Mouse (Mus musculus) spleen, adult 12 weeks (tissue): ENCODE data around the gene Fam107b.
A peak's percentile ranks its signal among the peaks of the same experiment; 100 is the strongest.

Experiments used
- DNase-seq: peaks from one replicate; pipeline ENCODE4 v3.0.0; 2022; ENCODE audit warnings: low spot score

Fam107b gene

DNA sequence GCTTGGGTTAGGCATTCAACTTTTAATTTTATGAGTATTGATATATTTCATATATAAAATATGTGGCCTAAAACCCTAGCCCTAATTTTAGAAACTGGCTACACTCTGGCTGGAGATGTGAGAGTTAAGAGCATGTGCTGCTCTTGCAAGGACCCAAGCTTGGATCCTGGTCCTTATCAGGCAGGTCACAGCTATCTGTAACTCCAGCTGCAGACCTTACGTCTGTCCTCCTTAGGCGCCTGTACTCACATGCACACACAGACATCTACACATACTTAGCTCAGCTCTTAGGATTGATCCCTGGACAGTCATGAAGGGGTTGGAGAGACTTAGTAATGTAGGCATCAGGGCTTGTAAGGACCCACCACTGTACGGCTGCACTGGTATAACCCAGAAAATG lies 205.3 kb downstream of the Fam107b start:
- no peak for DNase-seq

DNA sequence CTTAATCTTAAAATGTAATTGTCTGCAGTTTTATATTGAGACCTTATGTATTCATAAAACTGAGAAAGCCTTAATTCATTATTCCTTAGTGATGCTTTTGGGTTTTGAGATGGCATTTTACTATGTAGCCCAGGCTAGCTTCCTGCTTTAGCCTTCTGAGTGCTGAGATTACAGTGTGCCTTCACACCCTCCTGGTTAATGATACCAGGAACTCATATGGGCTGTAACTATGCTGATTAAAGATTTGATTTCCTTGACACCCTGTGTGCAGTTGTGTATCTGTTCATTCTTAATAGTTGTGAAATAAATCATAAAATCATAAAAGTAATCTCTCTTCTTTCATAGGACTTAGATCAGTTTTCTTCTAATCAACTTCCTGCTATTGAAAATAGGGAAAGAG lies 205.8 kb downstream of the Fam107b start:
- DNase-seq = no peak

DNA sequence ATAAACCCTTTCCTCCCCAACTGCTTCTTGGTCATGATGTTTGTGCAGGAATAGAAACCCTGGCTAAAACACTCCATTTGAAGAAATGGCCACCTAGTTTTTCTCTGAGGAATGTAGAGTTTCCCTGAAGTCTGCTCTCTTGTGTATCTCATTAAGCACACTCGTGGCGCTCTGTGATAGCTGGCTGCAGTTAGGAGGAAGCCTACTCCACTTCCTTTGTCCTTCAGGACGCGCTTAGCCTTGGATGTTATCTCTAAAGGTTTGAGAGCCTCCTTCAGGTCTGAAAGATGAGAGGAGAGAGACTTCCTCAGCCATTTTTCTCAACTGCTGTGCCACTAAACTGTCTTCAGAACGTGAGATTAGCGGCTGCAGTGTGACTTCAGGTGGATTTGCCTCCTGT lies 207.4 kb downstream of the Fam107b start:
- no peak for DNase-seq

DNA sequence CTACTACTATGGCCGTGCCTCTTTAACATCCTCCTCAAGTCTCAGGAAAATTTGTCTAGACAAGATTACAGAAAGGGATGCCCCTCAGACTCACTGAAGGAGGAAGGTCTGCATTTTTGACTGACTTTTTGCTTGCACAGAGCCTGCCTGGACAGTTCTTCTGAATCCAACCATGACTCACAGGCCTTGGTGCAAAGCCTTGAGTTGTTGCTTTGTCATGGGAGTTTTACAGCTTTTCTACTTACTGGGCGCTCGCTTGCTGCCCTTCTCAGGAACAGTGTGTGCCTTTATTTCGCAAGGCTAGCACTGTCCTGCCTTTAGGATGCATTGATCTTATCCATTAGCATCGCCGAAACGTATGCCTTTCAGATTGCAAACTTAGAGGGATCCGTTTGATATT lies 215.3 kb downstream of the Fam107b start:
- DNase-seq = no peak

DNA sequence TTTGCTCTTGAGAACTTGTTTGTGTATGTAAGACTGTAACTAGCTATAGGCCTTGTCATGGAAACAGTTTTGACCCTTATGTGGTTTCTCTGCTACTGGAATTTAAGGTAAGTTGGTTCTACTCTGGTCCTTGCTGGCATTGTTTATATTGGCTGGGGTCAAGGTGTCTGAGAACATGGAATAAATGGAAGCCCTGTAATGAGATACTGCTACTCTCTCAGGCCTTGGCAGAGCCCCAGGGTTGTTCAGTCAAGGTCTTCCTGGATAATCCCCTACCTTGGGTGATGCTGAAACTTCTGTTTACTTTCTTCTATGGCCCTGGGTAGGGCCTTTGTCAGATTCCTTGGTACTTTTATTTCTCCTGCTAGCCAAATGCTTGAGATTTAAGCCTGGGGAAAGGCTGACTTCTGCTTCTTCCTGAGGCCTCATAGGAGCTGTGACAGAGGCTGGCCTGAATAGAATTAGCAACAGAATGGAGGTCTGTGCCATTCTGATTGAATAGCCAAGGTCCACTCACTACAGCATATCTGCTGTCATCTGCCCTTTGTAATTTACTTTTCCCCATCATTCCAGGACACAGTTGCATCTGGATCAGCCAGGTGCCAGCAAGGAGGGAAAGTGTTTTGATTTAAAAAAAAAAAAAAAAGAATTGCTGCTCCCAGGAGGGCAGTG lies 217.6 kb downstream of the Fam107b start:
- no peak for DNase-seq

DNA sequence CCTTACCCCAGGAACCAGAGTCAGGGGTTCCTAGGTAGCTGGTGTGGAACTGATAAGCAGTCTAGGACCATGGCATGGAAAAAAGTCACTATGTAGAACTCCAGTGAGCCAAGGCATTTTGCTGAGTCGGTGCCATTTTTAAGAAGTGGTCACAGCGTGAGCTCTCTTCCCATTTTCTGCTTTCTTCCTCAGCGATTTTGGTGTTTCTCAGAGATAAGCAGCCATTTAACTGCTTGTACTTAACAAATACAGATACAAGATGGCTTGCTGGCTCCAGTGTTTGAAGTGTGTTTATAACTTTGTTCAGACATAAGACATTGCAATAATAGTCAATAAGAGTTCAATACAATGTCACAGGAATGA lies 218.1 kb downstream of the Fam107b start:
- DNase-seq = no peak

DNA sequence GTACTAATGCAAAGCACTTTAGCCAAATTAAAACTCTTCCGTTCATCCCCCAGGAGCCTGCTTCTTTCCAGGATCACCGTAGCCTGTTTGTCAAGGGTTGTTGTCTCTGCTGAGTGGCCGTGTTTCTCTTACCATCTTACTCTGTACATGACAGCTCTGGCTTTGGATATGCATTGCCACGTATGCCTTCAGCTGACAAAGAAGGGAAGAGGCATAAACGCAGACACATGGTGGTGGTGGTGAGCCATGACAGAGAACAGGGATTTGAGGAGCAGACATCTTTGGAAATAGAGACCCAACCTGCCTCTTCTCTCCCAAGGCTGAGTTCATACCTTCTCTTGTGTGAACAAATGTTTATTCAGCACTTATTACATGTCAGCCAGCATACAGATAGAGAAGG lies 226.3 kb downstream of the Fam107b start:
- DNase-seq = no peak

DNA sequence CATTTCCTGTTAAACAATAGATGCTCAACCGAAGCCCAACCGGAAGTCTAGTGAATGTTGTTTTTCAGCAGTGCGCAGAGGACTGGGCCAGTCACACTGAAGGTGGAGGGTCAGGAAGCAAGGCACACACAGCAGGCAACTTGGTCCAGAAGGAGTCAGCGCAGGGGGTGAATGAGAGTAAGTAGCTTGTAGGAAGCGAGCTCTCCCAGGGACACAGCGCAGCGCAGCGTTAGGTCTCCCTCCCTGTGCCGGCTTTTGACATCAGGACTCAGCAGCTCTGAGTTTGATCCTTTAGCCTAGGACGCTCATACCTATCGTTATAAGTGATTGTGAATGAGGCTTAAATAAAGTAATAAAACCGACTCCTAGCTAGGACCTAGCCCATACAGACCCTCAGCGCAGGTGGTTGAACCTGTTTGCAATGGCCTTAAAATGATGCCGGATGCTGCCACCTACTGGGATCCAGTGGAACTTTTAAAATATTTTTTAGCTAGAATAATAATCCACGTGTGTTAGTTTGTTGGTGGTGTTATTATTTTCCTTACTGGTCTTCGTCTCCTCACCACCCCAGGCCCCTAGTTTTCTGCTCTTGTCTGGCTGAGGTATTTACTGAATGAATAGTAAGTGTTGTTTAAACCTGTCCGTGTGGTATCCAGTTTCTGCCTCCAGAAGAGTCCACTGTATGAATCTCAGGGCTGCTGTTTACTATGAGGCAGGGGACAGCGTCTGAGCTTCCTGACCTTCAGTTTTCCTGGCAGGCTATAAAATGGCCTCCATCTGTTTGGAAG lies 229.7 kb downstream of the Fam107b start:
- DNase-seq = peak; percentile 16

DNA sequence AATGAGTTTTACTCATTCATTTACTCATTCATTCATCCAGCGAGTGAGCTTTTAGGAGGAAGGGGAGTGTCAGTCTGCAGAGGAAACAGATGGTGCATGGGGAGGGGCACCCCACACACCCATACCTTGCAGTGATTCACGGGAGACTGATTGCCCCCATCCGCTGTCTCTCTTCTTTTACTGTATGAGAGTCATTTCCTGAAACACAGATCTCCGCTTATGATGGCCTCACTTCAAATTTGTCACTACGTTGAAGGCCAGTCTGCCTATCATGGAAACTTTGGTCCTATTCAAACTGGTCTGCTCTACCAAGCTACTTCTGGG lies 230.2 kb downstream of the Fam107b start:
- no peak for DNase-seq

DNA sequence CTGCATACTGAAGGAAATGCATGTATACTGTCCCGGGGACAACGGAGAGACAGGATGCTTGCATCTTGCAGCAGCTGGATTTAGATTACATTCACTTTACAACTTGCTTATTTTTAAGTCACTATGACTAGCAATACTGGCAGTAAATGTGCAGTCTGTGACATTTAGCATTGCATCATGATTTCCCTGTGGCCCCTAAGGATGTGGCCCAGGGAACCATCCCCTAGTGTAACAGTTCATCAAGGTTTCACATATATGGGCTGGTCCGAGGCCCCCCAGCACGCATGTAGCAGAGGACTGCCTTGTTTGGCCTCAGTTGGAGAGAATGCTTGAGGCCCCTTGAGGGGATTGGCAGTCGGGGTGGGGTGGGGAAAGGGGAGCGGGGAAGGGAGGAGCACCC lies 235.5 kb downstream of the Fam107b start:
- DNase-seq = no peak

DNA sequence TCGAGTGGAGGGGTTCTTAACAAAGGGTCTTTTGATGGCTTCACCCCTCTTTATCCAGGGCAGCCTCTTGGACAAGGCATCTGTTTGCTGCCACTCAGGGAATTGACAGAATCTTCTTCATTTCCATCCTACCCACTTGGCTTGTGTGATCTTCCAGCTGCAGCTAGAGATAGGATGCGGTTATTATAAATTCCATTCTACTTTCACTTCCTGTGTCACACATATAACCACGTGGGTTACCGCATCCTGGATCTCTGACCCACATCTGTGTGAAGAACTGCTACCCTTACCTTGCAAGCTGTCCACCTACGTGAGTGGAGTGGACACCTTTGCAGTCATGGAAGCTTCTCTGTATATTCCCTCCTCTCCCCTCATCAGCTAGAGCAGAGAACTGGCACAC lies 240.0 kb downstream of the Fam107b start:
- DNase-seq = no peak

DNA sequence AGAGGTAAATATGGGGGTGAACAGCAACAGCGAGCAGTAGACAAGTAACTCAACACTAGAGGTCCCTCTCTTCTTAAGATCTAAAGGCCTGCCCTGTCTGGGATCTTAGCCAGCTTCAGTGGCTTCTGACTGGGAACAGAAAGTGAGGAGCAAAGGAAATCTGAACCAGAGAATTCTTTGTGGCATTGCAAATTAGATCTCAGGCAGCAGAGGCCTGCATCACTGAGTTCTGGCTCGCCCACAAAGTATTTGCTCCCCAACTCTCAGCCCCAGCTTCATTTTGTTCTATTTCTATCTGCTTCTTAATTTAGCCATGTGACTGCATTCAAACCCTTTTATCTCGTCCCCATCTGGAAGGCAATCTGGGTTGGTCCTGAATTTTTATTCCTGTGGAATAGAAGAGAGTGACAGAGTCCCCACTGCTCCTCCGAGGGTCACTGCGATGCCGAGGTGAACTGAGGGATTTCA lies 245.9 kb downstream of the Fam107b start:
- DNase-seq = no peak

DNA sequence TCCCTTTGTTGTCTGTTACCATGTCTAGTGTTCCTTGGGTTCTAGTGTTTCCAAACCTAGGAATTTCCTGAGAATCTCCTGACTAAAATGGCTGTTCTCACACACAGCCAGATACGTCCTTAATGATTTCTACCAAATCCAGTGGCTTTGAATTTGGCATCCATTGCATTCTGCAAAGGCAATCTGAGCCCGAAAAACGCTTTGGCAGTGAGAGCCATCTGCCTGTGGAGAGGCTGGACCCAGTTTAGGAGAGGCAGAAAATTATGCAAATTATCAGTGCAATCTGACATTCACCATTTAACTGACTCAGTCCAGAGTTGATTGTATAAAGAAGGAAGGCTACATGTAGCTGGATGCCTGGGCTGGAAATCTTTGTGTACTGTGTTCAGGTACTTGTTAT lies 247.3 kb downstream of the Fam107b start:
- DNase-seq = no peak

DNA sequence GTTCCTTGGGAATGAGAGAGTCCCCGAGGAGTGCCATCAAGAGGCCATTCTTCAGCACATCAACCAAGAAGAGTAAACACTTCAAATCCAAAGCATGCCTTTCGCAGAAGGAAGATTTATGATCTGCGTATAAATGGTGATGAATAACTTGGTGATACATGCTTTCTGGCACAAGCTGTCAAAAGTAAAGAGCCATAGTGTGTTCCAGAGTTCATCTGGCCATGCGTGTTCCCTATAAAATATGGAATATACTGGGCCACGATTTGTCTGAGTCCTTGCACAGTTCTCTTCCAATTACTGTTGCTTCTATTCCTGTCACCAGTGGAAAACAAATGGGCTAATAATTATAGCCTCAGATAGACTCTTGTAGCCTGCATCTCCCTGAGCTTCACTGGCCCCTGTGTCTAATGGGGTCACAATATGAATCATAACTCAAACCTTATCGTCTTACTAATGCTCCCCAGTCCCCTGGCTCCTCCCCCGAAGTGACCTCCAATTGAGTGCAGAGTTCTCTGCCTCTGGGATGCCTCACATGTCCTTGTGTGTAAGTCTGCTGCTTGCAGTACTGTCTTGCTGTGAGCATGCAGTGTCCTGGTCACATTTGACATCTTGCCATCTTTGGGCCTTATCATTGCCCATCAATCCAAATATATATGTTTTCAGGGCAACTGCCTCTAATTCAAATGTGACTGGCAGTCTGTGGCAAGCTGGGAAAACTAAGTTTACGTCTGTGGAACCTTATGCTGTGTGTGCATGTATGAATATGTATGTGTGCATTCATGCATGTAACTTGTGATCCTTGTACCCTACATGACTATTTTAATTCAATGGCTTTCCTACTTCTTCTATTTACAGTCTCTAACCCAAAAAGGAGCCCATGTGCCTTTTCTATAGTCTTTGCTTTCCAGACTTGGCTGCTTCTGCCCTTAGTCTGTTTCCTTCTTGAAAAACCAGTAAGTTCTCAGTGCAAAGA lies 252.5 kb downstream of the Fam107b start:
- DNase-seq = no peak
